Comparison of ENCODE assay signal across 9 mouse cellular contexts in genomic region chr4:136802446-136802845, GRCm38 (mm10). TPM values are rescaled to one million over a fixed set of nuclear protein-coding genes. Genes with fewer than 3 reads are reported as not detected.
DNase-seq lines count a peak whose midpoint lies in the region; ATAC-seq and TF ChIP-seq lines count a peak whose summit lies in the region.
"Had no signal": no experiment of that assay in that cellular context is flagged by ENCODE, and none has a peak within 500 bp of the region (broad histone marks: within the 10 kb centered on the region; RNA-seq: fewer than 3 reads in every experiment).

No protein-coding gene starts in this region.

- no peak for DNase-seq in hindbrain, postnatal 0 days (ENCODE audit: low spot score)
- peak; percentile 69 for DNase-seq in brain, adult 2 months (ENCODE audit: low read depth, low spot score)
- DNase-seq in kidney, postnatal 10 days: peak; percentile 59
- DNase-seq in spleen, adult 18-20 months: no peak
- no peak for DNase-seq in frontal cortex, postnatal 25 days (ENCODE audit: low spot score in 2 of 2)
- DNase-seq in ovary, postnatal 10 days (ENCODE audit: low spot score): no peak

- no peaks in the 10 kb centered on the region for H3K36me3 ChIP-seq in hindbrain, postnatal 0 days (ENCODE audit: insufficient read depth, low read length)
- no peaks in the 10 kb centered on the region for H3K36me3 ChIP-seq in hindbrain, embryonic 16.5 days (ENCODE audit: control insufficient read depth, insufficient read depth, low read length)
- H3K36me3 ChIP-seq in stomach, embryonic 15.5 days: no peaks in the 10 kb centered on the region
- H3K36me3 ChIP-seq: neural tube, embryonic 12.5 days had no signal

- 0 out of 2 replicates have a peak overlapping the region, but pooled peaks have one; percentile 11 for H3K27ac ChIP-seq in hindbrain, postnatal 0 days
- no peak overlapping the region for H3K27ac ChIP-seq in hindbrain, embryonic 16.5 days (ENCODE audit: low read depth, low read length)
- peak overlapping the region; percentile 77 for H3K27ac ChIP-seq in stomach, embryonic 15.5 days
- H3K27ac ChIP-seq: neural tube, embryonic 12.5 days had no signal

- peaks cover 14% of the 10 kb centered on the region; the same call in 1 of the 2 replicates for H3K4me1 ChIP-seq in hindbrain, postnatal 0 days (ENCODE audit: insufficient read depth, low read length)
- H3K4me1 ChIP-seq in hindbrain, embryonic 16.5 days (ENCODE audit: control insufficient read depth, insufficient read depth, low read depth, low read length): peaks cover 28% of the 10 kb centered on the region
- H3K4me1 ChIP-seq in stomach, embryonic 15.5 days: peaks cover 74% of the 10 kb centered on the region

- H3K27me3 ChIP-seq in hindbrain, postnatal 0 days (ENCODE audit: insufficient read depth, low read length): no peaks in the 10 kb centered on the region
- H3K27me3 ChIP-seq in hindbrain, embryonic 16.5 days (replicated peaks; ENCODE audit: control insufficient read depth, insufficient read depth, low read length): no peaks in the 10 kb centered on the region
- no peaks in the 10 kb centered on the region for H3K27me3 ChIP-seq in stomach, embryonic 15.5 days (replicated peaks)
- H3K27me3 ChIP-seq: neural tube, embryonic 12.5 days had no signal

- H3K9ac ChIP-seq in hindbrain, postnatal 0 days (replicated peaks; ENCODE audit: low read length): no peak overlapping the region
- no peak overlapping the region for H3K9ac ChIP-seq in hindbrain, embryonic 16.5 days (ENCODE audit: low read depth, low read length)
- no peak overlapping the region for H3K9ac ChIP-seq in stomach, embryonic 15.5 days
- H3K9ac ChIP-seq: neural tube, embryonic 12.5 days had no signal

- 61% methylated on average over 12 of the region's 12 CpGs for WGBS in hindbrain, postnatal 0 days
- 55% methylated on average over 12 of the region's 12 CpGs for WGBS in hindbrain, embryonic 16.5 days
- 36% methylated on average over 12 of the region's 12 CpGs for WGBS in stomach, embryonic 15.5 days

- H3K4me2 ChIP-seq in hindbrain, postnatal 0 days (ENCODE audit: low read depth, low read length): no peak overlapping the region
- no peak overlapping the region for H3K4me2 ChIP-seq in hindbrain, embryonic 16.5 days (ENCODE audit: low read length)
- no peak overlapping the region for H3K4me2 ChIP-seq in stomach, embryonic 15.5 days
- H3K4me2 ChIP-seq: neural tube, embryonic 12.5 days had no signal

- no peaks in the 10 kb centered on the region for H3K9me3 ChIP-seq in hindbrain, postnatal 0 days (ENCODE audit: low read length)
- H3K9me3 ChIP-seq in hindbrain, embryonic 16.5 days (ENCODE audit: control insufficient read depth, low read length): no peaks in the 10 kb centered on the region
- H3K9me3 ChIP-seq in stomach, embryonic 15.5 days: no peaks in the 10 kb centered on the region
- H3K9me3 ChIP-seq: neural tube, embryonic 12.5 days had no signal

- ATAC-seq in hindbrain, postnatal 0 days: no peak
- ATAC-seq in hindbrain, embryonic 16.5 days: no peak
- ATAC-seq in stomach, embryonic 15.5 days (ENCODE audit: insufficient read depth, low FRiP score, low read depth): peak; percentile 70

- H3K4me3 ChIP-seq in hindbrain, postnatal 0 days (ENCODE audit: low read length): no peak overlapping the region
- no peak overlapping the region for H3K4me3 ChIP-seq in hindbrain, embryonic 16.5 days (ENCODE audit: low read length)
- no peak overlapping the region for H3K4me3 ChIP-seq in stomach, embryonic 15.5 days (replicated peaks)
- H3K4me3 ChIP-seq: neural tube, embryonic 12.5 days had no signal

- TF ChIP-seq CTCF in hindbrain, postnatal 0 days (IDR thresholded peaks at IDR 0.05; ENCODE audit: low read depth): no peak

RNA-seq across cellular contexts. Expression of gene Ephb2, which starts 33.3 kb away (rescaled TPM):
- 136 and 150 TPM in 2 replicates for total RNA-seq in hindbrain, postnatal 0 days (2014; rRNA removed)
- 12.6 and 13.0 TPM in 2 replicates for polyA plus RNA-seq in hindbrain, postnatal 0 days (2015; fragmentation: Nextera tagmentation; extraction: Ambion mirVana)
- polyA plus RNA-seq in hindbrain, embryonic 16.5 days (2015; fragmentation: Nextera tagmentation; extraction: Ambion mirVana): 7.8 and 10.1 TPM in 2 replicates
- polyA plus RNA-seq in stomach, embryonic 15.5 days (2015; fragmentation: Nextera tagmentation; extraction: Ambion mirVana): 8.6 and 10.6 TPM in 2 replicates

Comparison
In these comparisons a context has a peak if more than half of its experiments do, and no peak if none do; other contexts are left out.
1. DNase-seq: peak in brain, adult 2 months (single experiment) and kidney, postnatal 10 days (single experiment); none in hindbrain, postnatal 0 days (single experiment), spleen, adult 18-20 months (0 of 2), frontal cortex, postnatal 25 days (0 of 2) and ovary, postnatal 10 days (single experiment).